Mouse (Mus musculus) kidney, adult 2 months (tissue): ENCODE measurements around the gene Chaf1a. TPM values are rescaled to one million over a fixed set of nuclear protein-coding genes. Genes with fewer than 3 reads are reported as not detected.

Experiments used
- DNase-seq: peaks from one replicate; pipeline ENCODE4 v3.0.0; 2021
- H3K27ac ChIP-seq: fragments of 200-500 bp; 2 replicates; pipeline ENCODE4 v1.5.1; 2012; ENCODE audit warnings: low read depth, low read length, control low read depth, inconsistent platforms; ENCODE audit not compliant: insufficient read depth
- H3K27me3 ChIP-seq: fragments of 200-500 bp; replicated peaks from 2 replicates; pipeline ENCODE4 v1.6.1; 2012; ENCODE audit warnings: mild to moderate bottlenecking, moderate library complexity, low read length, inconsistent platforms; ENCODE audit not compliant: control insufficient read depth, insufficient read depth
- H3K36me3 ChIP-seq: fragments of 200-500 bp; 2 replicates; pipeline ENCODE4 v1.6.1; 2012; ENCODE audit warnings: mild to moderate bottlenecking, moderate library complexity, low read length, inconsistent platforms; ENCODE audit not compliant: control insufficient read depth, insufficient read depth
- H3K4me1 ChIP-seq: fragments of 200-500 bp; 2 replicates; pipeline ENCODE4 v1.6.1; 2011; ENCODE audit warnings: low read length; ENCODE audit not compliant: control insufficient read depth, insufficient read depth
- H3K4me3 ChIP-seq: fragments of 200-500 bp; 2 replicates; pipeline ENCODE4 v1.5.1; 2011; ENCODE audit warnings: mild to moderate bottlenecking, low read depth, low read length, control low read depth; ENCODE audit not compliant: insufficient read depth
- CTCF ChIP-seq: fragments of 200-500 bp; conservative IDR thresholded peaks from 2 replicates; pipeline ENCODE4 v1.5.1; 2011; ENCODE audit warnings: low read depth, mild to moderate bottlenecking, control low read depth, low read length, moderate library complexity, mixed read lengths; ENCODE audit not compliant: insufficient read depth, insufficient read length
- POLR2A ChIP-seq: fragments of 200-500 bp; IDR thresholded peaks from one replicate; pipeline ENCODE4 v1.6.1; 2011; ENCODE audit warnings: low read depth, low read length, control low read depth
- WGBS: fragments of 180-500 bp; shearing (Covaris S2); methylation state at CpG from one replicate; pipeline ENCODE4 v1.1.7; 2018; 5-methylcytosine and 5-hydroxymethylcytosine counted together
- polyA plus RNA-seq: library from polyadenylated mRNA; depleted of rRNA; stranded (reverse); fragments of >200 nt; gene quantifications from 2 replicates; pipeline ENCODE4 v1.2.3, GENCODE M21; 2012; rRNA removed

Chaf1a gene
- 1.0 and 1.2 TPM in 2 replicates for polyA plus RNA-seq

GRCm38 (mm10) chr17:56040030-56040856, at the start of gene Chaf1a:
Gene Chaf1a, plus strand, starts transcription at chr17:56040439.
- Histone ChIP-seq H3K36me3 (no peaks in the 10 kb centered on the region), H3K27me3 (no peaks in the 10 kb centered on the region), H3K27ac (no peak within 1 kb of the TSS), H3K4me1 (peaks cover under 1% of the 10 kb centered on the region; the same call in 1 of the 2 replicates), H3K4me3 (peak within 1 kb of the TSS; percentile 40)
- no peak for TF ChIP-seq POLR2A
- TF ChIP-seq CTCF, result no peak
- peak; percentile 99 for DNase-seq
- under 1% methylated on average over 68 of the region's 68 CpGs for WGBS

- Histone ChIP-seq H3K4me3 (no peak overlapping the region), H3K4me1 (no peaks in the 10 kb centered on the region), H3K27ac (no peak overlapping the region), H3K36me3 (no peaks in the 10 kb centered on the region), H3K27me3 (no peaks in the 10 kb centered on the region)
- WGBS, result 48% methylated on average over 15 of the region's 15 CpGs
- peak; percentile 89 for DNase-seq
- TF ChIP-seq POLR2A (no peak), CTCF (no peak)
Observed at GRCm38 (mm10) chr17:55996007-55996406, 44.2 kb upstream of the Chaf1a start.

GRCm38 (mm10) chr17:55999794-56000499, 40.3 kb upstream of the Chaf1a start:
- WGBS, result 35% methylated on average over 30 of the region's 30 CpGs
- Histone ChIP-seq H3K27me3 (no peaks in the 10 kb centered on the region), H3K4me1 (no peaks in the 10 kb centered on the region), H3K36me3 (no peaks in the 10 kb centered on the region), H3K4me3 (no peak overlapping the region), H3K27ac (no peak overlapping the region)
- TF ChIP-seq CTCF (no peak), POLR2A (no peak)
- no peak for DNase-seq

- WGBS, result 79% methylated on average over 3 of the region's 3 CpGs
Observed at GRCm38 (mm10) chr17:56003000-56003399, 37.2 kb upstream of the Chaf1a start.

GRCm38 (mm10) chr17:56005415-56006061, 34.7 kb upstream of the Chaf1a start, which contains the start of the genes Stap2 and Mpnd:
Gene Stap2, minus strand, starts transcription at chr17:56005584.
Gene Mpnd, plus strand, starts transcription at chr17:56005711.
- no peaks in the 10 kb centered on the region for H3K36me3 ChIP-seq
- WGBS, result 22% methylated on average over 13 of the region's 13 CpGs
- H3K27ac ChIP-seq, result peak within 1 kb of the TSS; percentile 59
- no peak for TF ChIP-seq POLR2A
- H3K4me3 ChIP-seq, result peak within 1 kb of the TSS; percentile 52
- H3K4me1 ChIP-seq, result peaks cover 3% of the 10 kb centered on the region; the same call in 1 of the 2 replicates
- DNase-seq, result peak; percentile 84
- H3K27me3 ChIP-seq, result no peaks in the 10 kb centered on the region

More at GRCm38 (mm10) chr17:56003000-56003399, 37.2 kb upstream of the Chaf1a start:
- Histone ChIP-seq H3K4me1 (peaks cover 3% of the 10 kb centered on the region; the same call in 1 of the 2 replicates), H3K4me3 (no peak overlapping the region), H3K27ac (no peak overlapping the region), H3K36me3 (no peaks in the 10 kb centered on the region), H3K27me3 (no peaks in the 10 kb centered on the region)
- TF ChIP-seq POLR2A, result no peak
- no peak for DNase-seq

- TF ChIP-seq POLR2A (no peak), CTCF (no peak)
- H3K4me3 ChIP-seq, result no peak overlapping the region
Observed at GRCm38 (mm10) chr17:56006956-56007355, 33.3 kb upstream of the Chaf1a start.

More at GRCm38 (mm10) chr17:56006956-56007355, 33.3 kb upstream of the Chaf1a start:
- WGBS, result 34% methylated on average over 10 of the region's 10 CpGs
- no peak overlapping the region for H3K27ac ChIP-seq
- no peaks in the 10 kb centered on the region for H3K36me3 ChIP-seq
- DNase-seq, result peak; percentile 63
- peaks cover 3% of the 10 kb centered on the region; the same call in 1 of the 2 replicates for H3K4me1 ChIP-seq
- no peaks in the 10 kb centered on the region for H3K27me3 ChIP-seq
